Mouse (Mus musculus) left cerebral cortex, postnatal 14 days (tissue): ENCODE data around the gene Baiap2l1. TPM values are rescaled to one million over a fixed set of nuclear protein-coding genes. Genes with fewer than 3 reads are reported as not detected.
A peak's percentile ranks its signal among the peaks of the same experiment; 100 is the strongest.
"Not testable (repeated sequence)": the region's sequence is repeated elsewhere in the genome, so short reads cannot be mapped to it uniquely, and the experiment has no call there.

Source experiments
- DNase-seq, 2 experiments: peaks; one replicate each; pipeline ENCODE4 v3.0.0; 2021 to 2022; ENCODE audit warnings: low spot score in 2 of 2, mixed read lengths in 1 of 2
- intact Hi-C: fragments of 180-260 bp; cut with DNase I; formaldehyde crosslinking; loops from one replicate; pipeline ENCODE4 v1.15.1; 2025
- long read RNA-seq, 2 experiments: library from polyadenylated mRNA; stranded (forward); transcript quantifications; one replicate each; pipeline ENCODE4 v2.0.0; 2021
- total RNA-seq, 2 experiments: library from RNA; stranded (reverse); gene quantifications; 2 replicates each; pipeline ENCODE4 v1.2.3; 2021

The Baiap2l1 gene
- under 1 TPM; 0.42 to 0.70 TPM for total RNA-seq
- long read RNA-seq, experiment 1, partial matches to known transcripts: 0 of 1 reads
- long read RNA-seq, experiment 1, other reads (novel, unspliced or antisense): 1 of 1 reads
- long read RNA-seq, experiment 2, partial matches to known transcripts: 0 of 1 reads
- long read RNA-seq, experiment 2, other reads (novel, unspliced or antisense): 1 of 1 reads

DNA sequence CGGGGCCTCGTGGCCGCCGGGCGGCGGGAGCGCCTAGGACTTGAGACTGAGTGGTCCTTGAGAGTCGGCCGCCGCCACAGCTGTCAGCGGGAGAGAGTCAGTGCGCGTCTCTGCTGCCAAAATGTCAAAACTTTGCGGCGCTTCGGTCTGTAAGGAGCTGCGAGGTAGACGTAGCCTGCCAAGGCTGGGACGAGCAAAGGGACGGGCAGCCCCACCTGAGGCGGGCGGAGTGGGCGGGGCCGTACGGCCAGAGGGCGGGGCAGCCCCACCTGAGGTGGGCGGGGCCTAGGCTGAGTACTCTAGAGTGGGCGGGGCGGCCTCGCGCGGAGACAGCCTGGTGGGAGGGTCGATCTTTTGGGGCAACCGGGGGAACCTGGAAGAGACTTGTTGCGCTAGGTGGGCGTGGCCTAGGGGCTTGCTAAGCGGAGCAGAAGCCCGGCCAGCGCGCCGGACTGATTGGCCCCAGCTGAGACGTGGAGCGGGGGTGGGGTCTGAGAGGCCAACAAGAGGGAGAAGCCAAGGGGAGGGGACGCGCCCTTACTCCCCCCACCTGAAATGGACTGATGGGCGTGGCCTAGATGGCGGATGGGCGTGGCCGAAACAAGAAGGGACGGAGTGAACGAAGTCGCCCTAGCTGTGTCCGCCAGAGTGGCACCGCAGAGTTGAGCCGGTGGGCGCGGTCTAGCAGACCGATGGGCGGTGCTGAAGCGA is at the start of gene Baiap2l1:
Baiap2l1 (minus strand) TSS at position 232 of the 711 bp plus-strand sequence.
- DNase-seq: peak; percentile 20 to 37
- intact Hi-C loops: no loop called here

- intact Hi-C loops: no loop called here
Observed at GRCm38 (mm10) chr5:144406256-144406655, 48.3 kb upstream of the Baiap2l1 start.

GRCm38 (mm10) chr5:144400821-144401220 is 42.9 kb upstream of the Baiap2l1 start:
- intact Hi-C loops: no loop called here
- no peak for DNase-seq

More at GRCm38 (mm10) chr5:144406256-144406655, 48.3 kb upstream of the Baiap2l1 start:
- DNase-seq: no peak

GRCm38 (mm10) chr5:144397566-144397965 is 39.7 kb upstream of the Baiap2l1 start:
- DNase-seq: no peak
- intact Hi-C loops: no loop called here

- intact Hi-C loops: no loop called here
- no peak for DNase-seq
Observed at GRCm38 (mm10) chr5:144394142-144394541, 36.2 kb upstream of the Baiap2l1 start.

DNA sequence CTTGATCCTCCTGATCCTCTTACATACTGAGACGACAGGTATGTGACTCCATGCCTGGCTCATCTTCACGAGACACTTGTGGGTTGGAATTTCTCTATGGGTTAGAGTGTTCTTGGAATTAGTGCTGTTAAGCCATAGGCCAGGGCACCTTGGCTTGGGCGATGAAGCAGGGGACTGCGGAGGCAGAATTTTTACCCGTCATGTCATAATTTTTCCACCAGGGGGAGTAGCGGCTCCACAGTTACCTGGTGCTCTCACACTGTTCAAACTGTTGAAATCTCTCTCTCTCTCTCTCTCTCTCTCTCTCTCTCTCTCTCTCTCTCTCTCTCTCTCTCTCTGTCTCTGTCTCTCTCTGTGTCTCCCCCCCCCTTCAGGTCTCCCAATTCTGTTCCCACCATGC is 29.9 kb upstream of the Baiap2l1 start:
- DNase-seq: peak; percentile 44 to 76
- intact Hi-C loops: loop anchor here (2.0 kb wide), 2 partner anchors 339 to 347 kb away; no protein-coding TSS in a partner anchor

- DNase-seq: no peak
- intact Hi-C loops: no loop called here
Observed at GRCm38 (mm10) chr5:144383936-144384335, 26.0 kb upstream of the Baiap2l1 start.

DNA sequence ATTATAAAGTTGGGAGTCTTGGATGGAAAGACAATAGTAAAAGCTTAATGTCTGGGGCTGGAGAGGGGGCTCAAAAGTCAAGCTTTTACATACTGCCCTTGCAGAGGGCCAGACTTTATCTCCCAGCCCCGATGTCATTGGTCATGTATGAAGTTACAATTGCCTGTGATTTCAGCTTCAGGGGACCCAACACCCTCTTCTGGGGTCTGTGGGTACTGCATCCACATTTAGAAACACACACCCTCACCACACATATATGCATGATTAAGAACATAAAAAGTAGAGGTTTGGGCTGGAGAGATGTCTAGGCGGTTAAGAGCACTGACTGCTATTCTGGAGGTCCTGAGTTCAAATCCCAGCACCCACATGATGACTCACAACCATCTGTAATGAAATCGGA is 23.9 kb upstream of the Baiap2l1 start:
- intact Hi-C loops: no loop called here
- peak in 1 of 2 experiments; percentile 28 for DNase-seq

GRCm38 (mm10) chr5:144380689-144381088 is 22.8 kb upstream of the Baiap2l1 start:
- intact Hi-C loops: no loop called here
- no peak for DNase-seq

GRCm38 (mm10) chr5:144379431-144379830 is 21.5 kb upstream of the Baiap2l1 start:
- DNase-seq: no peak
- intact Hi-C loops: no loop called here

DNA sequence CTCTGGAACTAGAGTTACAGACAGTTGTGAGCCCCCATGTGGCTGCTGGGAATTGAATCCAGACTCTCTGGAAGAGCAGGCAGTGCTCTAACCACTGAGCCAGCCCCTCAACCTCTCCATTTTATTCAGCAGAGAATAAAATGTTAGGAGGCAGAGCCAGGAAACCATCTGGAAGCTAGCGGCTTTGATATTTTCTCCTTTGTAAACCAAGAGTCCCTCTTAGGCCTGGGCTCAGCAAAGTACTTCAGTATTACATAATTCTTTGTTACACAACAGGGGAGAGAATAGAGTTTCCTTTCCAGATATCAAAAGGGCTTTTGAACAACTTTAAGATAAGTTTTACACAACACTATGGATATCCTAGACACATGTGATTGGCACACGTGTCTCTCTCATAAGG is 15.0 kb upstream of the Baiap2l1 start:
- intact Hi-C loops: no loop called here

DNA sequence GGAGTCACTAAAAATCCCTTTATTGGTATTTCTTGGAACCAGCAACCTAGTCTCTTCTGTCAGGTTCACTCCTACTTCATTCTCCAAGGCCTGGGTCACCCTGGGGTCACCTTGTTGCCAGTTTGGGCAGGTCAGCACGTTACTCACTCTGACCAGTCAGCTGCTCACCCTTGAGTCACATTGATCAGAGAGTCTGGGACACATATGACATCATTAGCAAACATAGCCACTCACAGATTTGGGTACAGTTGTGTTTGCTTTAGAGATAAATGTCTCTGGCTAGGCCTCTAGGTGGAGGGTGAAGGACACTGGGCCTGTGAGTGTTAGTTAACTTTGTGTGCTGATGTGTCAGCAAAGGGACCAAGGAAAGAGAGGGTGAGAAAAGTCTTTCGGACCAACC is 14.3 kb upstream of the Baiap2l1 start:
- DNase-seq: no peak
- intact Hi-C loops: no loop called here

More for the DNA sequence above, 15.0 kb upstream of the Baiap2l1 start:
- no peak for DNase-seq

DNA sequence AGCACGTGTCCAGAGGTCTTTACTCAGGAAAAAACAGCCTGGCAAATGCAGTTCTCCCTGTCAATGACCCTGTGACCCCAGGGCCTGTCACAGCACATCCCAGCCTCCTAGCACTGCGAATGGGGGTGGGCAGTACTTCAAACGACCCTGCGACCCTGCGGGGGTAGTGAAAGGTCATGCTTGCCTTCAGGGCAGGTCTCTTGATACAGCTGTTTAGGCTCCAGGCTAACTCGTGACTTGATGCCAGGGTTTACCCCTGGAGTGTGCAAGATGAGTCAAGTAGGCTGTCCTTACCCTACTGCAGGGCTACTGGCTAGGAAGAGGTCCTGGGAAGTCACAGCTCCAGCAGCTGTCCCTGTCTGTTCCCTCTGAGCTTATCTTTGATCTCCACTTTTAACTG is 13.1 kb upstream of the Baiap2l1 start:
- intact Hi-C loops: no loop called here
- DNase-seq: no peak

DNA sequence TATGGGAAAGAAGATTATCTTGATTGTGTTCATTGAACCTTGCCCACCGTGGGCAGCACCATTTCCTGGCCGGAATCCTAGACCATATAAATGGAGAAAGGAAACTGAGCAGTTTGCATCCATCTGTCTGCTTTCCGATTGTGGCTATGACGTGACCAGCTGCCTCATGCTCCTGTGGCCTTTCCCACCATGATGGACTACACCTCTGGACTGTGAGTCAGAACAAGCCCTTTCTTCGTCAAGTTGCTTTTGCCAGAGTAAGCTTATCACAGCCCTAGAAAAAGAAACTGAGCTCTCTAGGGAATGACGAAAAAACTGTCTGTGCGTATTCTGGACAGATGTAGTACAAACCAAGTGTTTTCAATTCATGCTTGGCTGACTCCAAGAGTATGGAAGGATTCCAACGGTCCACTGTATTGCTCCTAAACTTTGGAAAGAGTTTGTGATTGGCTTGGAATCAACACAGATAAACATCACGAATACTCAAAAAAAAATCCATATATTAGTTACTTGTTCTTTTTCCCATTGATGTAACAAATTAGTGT is 10.8 kb upstream of the Baiap2l1 start:
- intact Hi-C loops: no loop called here
- DNase-seq: no peak

GRCm38 (mm10) chr5:144366551-144366950 is 8.6 kb upstream of the Baiap2l1 start:
- DNase-seq, intact Hi-C loops: not testable (repeated sequence)

DNA sequence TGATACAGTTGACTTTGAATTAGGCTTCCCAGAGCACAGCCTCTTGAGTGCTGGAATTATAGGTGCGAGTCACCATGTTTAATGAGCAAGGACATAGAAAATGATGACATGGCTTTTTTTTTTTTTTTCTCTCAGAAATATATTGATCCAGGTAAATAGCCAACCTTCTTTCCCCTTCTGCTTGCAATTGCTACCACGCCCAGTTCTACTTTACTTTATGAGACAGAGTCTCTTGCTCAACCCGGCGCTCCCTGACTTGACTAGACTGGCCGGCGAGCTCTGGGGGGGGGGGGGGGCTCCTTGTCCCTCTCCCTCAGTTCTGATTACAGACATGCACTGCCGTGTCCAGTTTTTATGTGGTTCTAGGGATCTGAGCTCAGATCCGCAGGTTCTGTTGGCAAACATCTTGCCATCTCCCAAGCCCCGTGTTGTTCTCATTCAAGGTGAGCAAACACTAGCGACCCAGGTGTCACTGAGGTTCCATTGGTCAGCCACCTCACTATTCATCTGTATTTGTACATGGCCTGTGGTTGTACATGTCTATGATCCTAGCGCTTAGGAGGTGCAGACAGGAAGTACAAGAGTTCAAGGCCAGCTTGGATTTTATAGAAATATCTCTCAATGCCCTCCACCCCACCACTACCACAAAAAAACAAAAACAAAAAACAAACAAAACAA is 6.9 kb upstream of the Baiap2l1 start:
- intact Hi-C loops: no loop called here
- DNase-seq: no peak

DNA sequence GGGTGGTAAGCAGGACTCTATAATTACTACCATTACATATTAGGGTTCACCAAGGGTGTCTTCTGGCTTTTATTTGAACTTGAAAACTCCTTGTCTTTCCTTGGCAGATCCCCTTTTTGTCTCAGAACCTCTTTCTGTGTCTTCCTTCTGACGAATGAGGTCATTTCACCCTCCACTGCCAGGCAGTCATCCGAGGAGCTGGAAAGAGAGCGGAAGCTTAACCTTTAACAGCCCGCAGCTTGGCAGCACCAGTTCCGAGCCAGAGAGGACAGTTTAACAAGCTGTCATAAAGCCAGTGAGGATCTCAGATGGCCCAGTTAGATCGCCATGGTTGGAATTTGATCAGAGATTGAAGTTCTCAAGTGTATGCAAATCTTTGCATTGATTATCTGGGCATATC is 2.4 kb upstream of the Baiap2l1 start:
- no peak for DNase-seq
- intact Hi-C loops: no loop called here

DNA sequence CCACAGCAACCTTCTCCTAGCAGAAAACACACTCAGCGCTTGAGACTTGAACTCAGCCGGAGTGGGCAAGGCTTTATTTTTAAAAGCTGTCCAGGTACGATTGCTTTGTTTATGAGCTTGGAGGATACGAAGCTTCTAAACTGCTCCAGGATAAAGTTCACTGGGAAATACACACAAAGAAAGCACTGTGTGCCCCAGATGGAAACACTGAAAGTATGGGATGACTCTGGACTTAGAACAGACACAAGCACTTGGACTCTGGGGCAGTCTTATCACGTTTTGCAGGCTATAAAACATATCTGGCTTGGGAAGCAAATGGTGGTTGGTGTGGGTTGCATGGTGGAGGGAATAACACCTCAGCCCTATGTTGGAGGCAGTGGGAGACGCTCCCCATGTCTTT is 2.0 kb upstream of the Baiap2l1 start:
- no peak for DNase-seq
- intact Hi-C loops: no loop called here

- intact Hi-C loops: no loop called here
- no peak for DNase-seq
Observed at GRCm38 (mm10) chr5:144358592-144358917, 643 bp upstream of the Baiap2l1 start.

DNA sequence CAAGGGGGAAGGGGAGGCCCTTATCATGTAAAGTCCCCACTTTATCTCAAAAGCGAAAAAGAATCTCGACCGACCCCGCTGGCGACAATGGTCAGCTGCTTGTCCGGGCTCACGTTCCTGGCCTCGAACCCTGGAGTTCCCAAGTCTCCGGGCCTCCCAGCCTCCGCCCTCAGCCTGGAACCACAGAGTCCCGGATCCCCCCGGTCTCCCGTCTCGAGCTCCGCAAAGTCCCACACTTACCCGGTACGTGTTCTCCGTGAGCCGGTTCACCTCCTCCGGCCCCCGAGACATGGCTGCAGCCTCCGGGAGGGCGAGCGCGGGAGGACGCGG is 396 bp downstream of the Baiap2l1 start:
- intact Hi-C loops: no loop called here
- DNase-seq: no peak
